Mouse (Mus musculus): Measurements from ENCODE around the gene Traf7. TPM values are rescaled to one million over a fixed set of nuclear protein-coding genes. Genes with fewer than 3 reads are reported as not detected.

The Traf7 gene
- total and polyA plus RNA-seq, 3 experiments, result 121 to 261 TPM; not detected in 1

GRCm38 (mm10) chr17:24507806-24508460 is 19.8 kb downstream of the Traf7 start:
- no peaks in the 10 kb centered on the region; a peak in 1 of 4 replicates for H3K36me3 ChIP-seq (ENCODE audit: control insufficient read depth in 1 of 2, insufficient read depth in 2 of 2, low read length in 2 of 2)
- H3K4me3 ChIP-seq (ENCODE audit: control insufficient read depth in 1 of 2, insufficient read depth in 1 of 2, low read depth in 2 of 2, low read length in 2 of 2), result no peak overlapping the region
- H3K27me3 ChIP-seq (ENCODE audit: control insufficient read depth in 1 of 2, insufficient read depth in 2 of 2, low read length in 2 of 2), result no peaks in the 10 kb centered on the region
- H3K79me2 ChIP-seq (ENCODE audit: control insufficient read depth, insufficient read depth, low read length, poor library complexity), result no peaks in the 10 kb centered on the region
- no peak for DNase-seq (ENCODE audit: low read depth, low spot score)
- H3K27ac ChIP-seq (ENCODE audit: control insufficient read depth, low read depth, low read length), result no peak overlapping the region
- H3K4me1 ChIP-seq (ENCODE audit: control insufficient read depth in 1 of 2, insufficient read depth in 2 of 2, low read length in 2 of 2), result no peaks in the 10 kb centered on the region
- TF ChIP-seq ZNF384 (IDR thresholded peaks at IDR 0.05; ENCODE audit: low read depth, low read length) (no peak), CHD1 (IDR thresholded peaks at IDR 0.05; ENCODE audit: low read depth, low read length) (no peak), E2F4 (IDR thresholded peaks at IDR 0.05; ENCODE audit: borderline replicate concordance, low read depth, low read length) (no peak), NRF1 (IDR thresholded peaks at IDR 0.05; ENCODE audit: insufficient read depth, low read depth, low read length, poor library complexity, severe bottlenecking) (no peak), TAL1 (IDR thresholded peaks at IDR 0.05; ENCODE audit: low read length) (no peak), USF1 (IDR thresholded peaks at IDR 0.05; ENCODE audit: low read depth, low read length) (no peak), POLR2AphosphoS2 (IDR thresholded peaks at IDR 0.05; ENCODE audit: low read length) (no peak), ETS1 (IDR thresholded peaks at IDR 0.05; ENCODE audit: low read depth, low read length) (no peak), KAT2A (conservative IDR thresholded peaks at IDR 0.05; ENCODE audit: low read depth, low read length) (no peak), POLR2AphosphoS5 (IDR thresholded peaks at IDR 0.05; ENCODE audit: borderline replicate concordance, low read depth, low read length) (no peak), MYB (IDR thresholded peaks at IDR 0.05; ENCODE audit: low read depth, low read length) (no peak), MXI1 (IDR thresholded peaks at IDR 0.05; ENCODE audit: low read depth, low read length) (no peak), MAX (IDR thresholded peaks at IDR 0.05; ENCODE audit: low read length) (no peak), NELFE (IDR thresholded peaks at IDR 0.05; ENCODE audit: low read depth, low read length) (no peak), RAD21 (IDR thresholded peaks at IDR 0.05; ENCODE audit: low read depth, low read length) (no peak), TCF12 (IDR thresholded peaks at IDR 0.05; ENCODE audit: low read depth, low read length) (no peak), MEF2A (IDR thresholded peaks at IDR 0.05; ENCODE audit: extremely low read depth, insufficient replicate concordance, low read depth, low read length, poor library complexity, severe bottlenecking) (no peak), SIN3A (IDR thresholded peaks at IDR 0.05; ENCODE audit: low read length) (no peak)
- no peak overlapping the region for H3K9ac ChIP-seq (ENCODE audit: control insufficient read depth, low read depth, low read length, poor library complexity, severe bottlenecking)
- no peaks in the 10 kb centered on the region for H3K9me3 ChIP-seq (replicated peaks; ENCODE audit: insufficient read depth, low read length)

- no peaks in the 10 kb centered on the region for H3K9me3 ChIP-seq (replicated peaks; ENCODE audit: insufficient read depth, low read length)
- no peaks in the 10 kb centered on the region for H3K27me3 ChIP-seq (ENCODE audit: control insufficient read depth in 1 of 2, insufficient read depth in 2 of 2, low read length in 2 of 2)
- H3K27ac ChIP-seq (ENCODE audit: control insufficient read depth, low read depth, low read length), result no peak overlapping the region
- no peak for TF ChIP-seq USF1 (IDR thresholded peaks at IDR 0.05; ENCODE audit: low read depth, low read length)
- no peak for TF ChIP-seq USF2 (IDR thresholded peaks at IDR 0.05; ENCODE audit: borderline replicate concordance in 1 of 2, insufficient read depth in 1 of 2, low read depth in 1 of 2, low read length in 2 of 2)
- H3K4me1 ChIP-seq (ENCODE audit: control insufficient read depth in 1 of 2, insufficient read depth in 2 of 2, low read length in 2 of 2), result no peaks in the 10 kb centered on the region
- no peaks in the 10 kb centered on the region; a peak in 1 of 4 replicates for H3K36me3 ChIP-seq (ENCODE audit: control insufficient read depth in 1 of 2, insufficient read depth in 2 of 2, low read length in 2 of 2)
- H3K4me3 ChIP-seq (ENCODE audit: control insufficient read depth in 1 of 2, insufficient read depth in 1 of 2, low read depth in 2 of 2, low read length in 2 of 2), result no peak overlapping the region
- no peak overlapping the region for H3K9ac ChIP-seq (ENCODE audit: control insufficient read depth, low read depth, low read length, poor library complexity, severe bottlenecking)
- no peak for DNase-seq (ENCODE audit: low read depth, low spot score)
- H3K79me2 ChIP-seq (ENCODE audit: control insufficient read depth, insufficient read depth, low read length, poor library complexity), result no peaks in the 10 kb centered on the region
Measured at GRCm38 (mm10) chr17:24507129-24507664, 20.5 kb downstream of the Traf7 start.
